Mouse (Mus musculus) forebrain, embryonic 13.5 days (tissue): ENCODE measurements at regions not wholly inside any gene's neighbourhood (a gene's known extent, or its start where the extent isn't known, plus 50 kb on each side); places are given as distances from the start of the nearest gene placed in this dataset.

Source experiments
- ATAC-seq: fragments of 200-750 bp; cut with Nextera tagmentation; 2 replicates; pipeline ENCODE4 v1.8.0; 2017
- H3K27ac ChIP-seq: fragments of 300-500 bp; sonication (generic); 2 replicates; pipeline ENCODE4 v1.5.1; 2015; ENCODE audit warnings: inconsistent platforms, mild to moderate bottlenecking, moderate library complexity
- H3K27me3 ChIP-seq: fragments of 300-500 bp; sonication (generic); 2 replicates; pipeline ENCODE4 v1.6.1; 2015; ENCODE audit warnings: mild to moderate bottlenecking, inconsistent platforms
- H3K36me3 ChIP-seq: fragments of 300-500 bp; sonication (generic); 2 replicates; pipeline ENCODE4 v1.6.1; 2015; ENCODE audit warnings: mild to moderate bottlenecking, inconsistent platforms; ENCODE audit not compliant: poor library complexity, severe bottlenecking
- H3K4me1 ChIP-seq: fragments of 300-500 bp; sonication (generic); 2 replicates; pipeline ENCODE4 v1.6.1; 2015; ENCODE audit warnings: inconsistent platforms
- H3K4me2 ChIP-seq: fragments of 300-500 bp; sonication (generic); 2 replicates; pipeline ENCODE4 v1.6.1; 2015; ENCODE audit warnings: inconsistent platforms, mild to moderate bottlenecking, moderate library complexity
- H3K4me3 ChIP-seq: fragments of 300-500 bp; sonication (generic); 2 replicates; pipeline ENCODE4 v1.5.1; 2015; ENCODE audit warnings: mild to moderate bottlenecking, inconsistent platforms
- H3K9ac ChIP-seq: fragments of 300-500 bp; sonication (generic); 2 replicates; pipeline ENCODE4 v1.6.1; 2015; ENCODE audit warnings: mild to moderate bottlenecking, inconsistent platforms
- H3K9me3 ChIP-seq: fragments of 300-500 bp; sonication (generic); replicated peaks from 2 replicates; pipeline ENCODE4 v1.6.1; 2016; ENCODE audit warnings: inconsistent platforms
- WGBS: fragments of 180-500 bp; shearing (Covaris S2); methylation state at CpG from one replicate; pipeline ENCODE4 v1.1.7; 2015; 5-methylcytosine and 5-hydroxymethylcytosine counted together

GRCm38 (mm10) chr12:95239158-95239779 lies 452.8 kb upstream of the Flrt2 start:
- Histone ChIP-seq H3K27me3 (no peaks in the 10 kb centered on the region), H3K9me3 (no peaks in the 10 kb centered on the region), H3K9ac (no peak overlapping the region), H3K4me2 (no peak overlapping the region), H3K4me1 (no peaks in the 10 kb centered on the region), H3K36me3 (no peaks in the 10 kb centered on the region), H3K27ac (no peak overlapping the region), H3K4me3 (no peak overlapping the region)
- WGBS: 66% methylated on average over 3 of the region's 3 CpGs
- ATAC-seq: no peak

- ATAC-seq: no peak
Measured at GRCm38 (mm10) chr12:95267187-95267586, 424.8 kb upstream of the Flrt2 start.

GRCm38 (mm10) chr12:95305386-95305785 lies 386.6 kb upstream of the Flrt2 start:
- H3K36me3 ChIP-seq: no peaks in the 10 kb centered on the region
- no peak overlapping the region for H3K4me2 ChIP-seq
- H3K4me1 ChIP-seq: no peaks in the 10 kb centered on the region
- no peak overlapping the region for H3K9ac ChIP-seq
- H3K4me3 ChIP-seq: no peak overlapping the region
- no peak overlapping the region for H3K27ac ChIP-seq
- 88% methylated on average over 2 of the region's 2 CpGs for WGBS
- H3K9me3 ChIP-seq: no peaks in the 10 kb centered on the region
- no peaks in the 10 kb centered on the region for H3K27me3 ChIP-seq
- no peak for ATAC-seq

More at GRCm38 (mm10) chr12:95267187-95267586, 424.8 kb upstream of the Flrt2 start:
- H3K9me3 ChIP-seq: no peaks in the 10 kb centered on the region
- H3K27me3 ChIP-seq: no peaks in the 10 kb centered on the region
- H3K4me1 ChIP-seq: no peaks in the 10 kb centered on the region
- WGBS: 67% methylated on average over 3 of the region's 3 CpGs
- H3K27ac ChIP-seq: no peak overlapping the region
- H3K9ac ChIP-seq: no peak overlapping the region
- no peak overlapping the region for H3K4me2 ChIP-seq
- no peak overlapping the region for H3K4me3 ChIP-seq
- no peaks in the 10 kb centered on the region for H3K36me3 ChIP-seq

- Histone ChIP-seq H3K9ac (no peak overlapping the region), H3K27ac (no peak overlapping the region), H3K4me1 (no peaks in the 10 kb centered on the region), H3K4me2 (no peak overlapping the region), H3K27me3 (no peaks in the 10 kb centered on the region), H3K9me3 (no peaks in the 10 kb centered on the region), H3K36me3 (no peaks in the 10 kb centered on the region), H3K4me3 (no peak overlapping the region)
- ATAC-seq: no peak
- WGBS: 93% methylated on average over 2 of the region's 2 CpGs
Measured at GRCm38 (mm10) chr12:95315151-95315750, 376.8 kb upstream of the Flrt2 start.

GRCm38 (mm10) chr12:95316820-95317219 lies 375.2 kb upstream of the Flrt2 start:
- Histone ChIP-seq H3K27me3 (no peaks in the 10 kb centered on the region), H3K27ac (no peak overlapping the region), H3K9me3 (no peaks in the 10 kb centered on the region), H3K4me2 (no peak overlapping the region), H3K36me3 (no peaks in the 10 kb centered on the region), H3K4me1 (no peaks in the 10 kb centered on the region), H3K4me3 (no peak overlapping the region), H3K9ac (no peak overlapping the region)
- WGBS: 59% methylated on average over 1 of the region's 1 CpGs
- ATAC-seq: peak; percentile 55; the same call in 1 of the 2 replicates

- no peak overlapping the region for H3K4me3 ChIP-seq
- H3K4me1 ChIP-seq: no peaks in the 10 kb centered on the region
- H3K9ac ChIP-seq: no peak overlapping the region
- H3K27me3 ChIP-seq: no peaks in the 10 kb centered on the region
- H3K36me3 ChIP-seq: no peaks in the 10 kb centered on the region
- no peak overlapping the region for H3K4me2 ChIP-seq
- H3K27ac ChIP-seq: no peak overlapping the region
- ATAC-seq: 0 out of 2 replicates have a peak, but pooled peaks have one; percentile 38
- no peaks in the 10 kb centered on the region for H3K9me3 ChIP-seq
- WGBS: 60% methylated on average over 3 of the region's 3 CpGs
Measured at GRCm38 (mm10) chr12:95321693-95322092, 370.3 kb upstream of the Flrt2 start.

GRCm38 (mm10) chr12:95329666-95330065 lies 362.4 kb upstream of the Flrt2 start:
- WGBS: 61% methylated on average over 1 of the region's 1 CpGs
- ATAC-seq: no peak
- Histone ChIP-seq H3K4me1 (no peaks in the 10 kb centered on the region), H3K27me3 (no peaks in the 10 kb centered on the region), H3K4me2 (no peak overlapping the region), H3K9me3 (no peaks in the 10 kb centered on the region), H3K9ac (no peak overlapping the region), H3K36me3 (no peaks in the 10 kb centered on the region), H3K27ac (no peak overlapping the region), H3K4me3 (no peak overlapping the region)

GRCm38 (mm10) chr12:95347786-95348185 lies 344.2 kb upstream of the Flrt2 start:
- Histone ChIP-seq H3K27ac (no peak overlapping the region), H3K4me2 (no peak overlapping the region), H3K36me3 (no peaks in the 10 kb centered on the region), H3K9ac (no peak overlapping the region), H3K9me3 (no peaks in the 10 kb centered on the region), H3K27me3 (0 out of 2 replicates have a peak, but pooled peaks cover 3% of the 10 kb centered on the region), H3K4me3 (no peak overlapping the region), H3K4me1 (no peaks in the 10 kb centered on the region)
- WGBS: 91% methylated on average over 5 of the region's 5 CpGs
- ATAC-seq: no peak

- WGBS: 8% methylated on average over 6 of the region's 6 CpGs
- Histone ChIP-seq H3K9me3 (no peaks in the 10 kb centered on the region), H3K4me3 (no peak overlapping the region), H3K27me3 (peaks cover 13% of the 10 kb centered on the region), H3K9ac (no peak overlapping the region), H3K4me1 (peaks cover 4% of the 10 kb centered on the region; the same call in 1 of the 2 replicates), H3K4me2 (no peak overlapping the region), H3K36me3 (no peaks in the 10 kb centered on the region), H3K27ac (no peak overlapping the region)
- no peak for ATAC-seq
Measured at GRCm38 (mm10) chr12:95355151-95355550, 336.9 kb upstream of the Flrt2 start.

- 43% methylated on average over 3 of the region's 3 CpGs for WGBS
- H3K9me3 ChIP-seq: no peaks in the 10 kb centered on the region
Measured at GRCm38 (mm10) chr12:95384248-95384964, 307.6 kb upstream of the Flrt2 start.

GRCm38 (mm10) chr12:95385688-95386087 lies 306.3 kb upstream of the Flrt2 start:
- Histone ChIP-seq H3K9me3 (no peaks in the 10 kb centered on the region), H3K36me3 (no peaks in the 10 kb centered on the region), H3K27me3 (no peaks in the 10 kb centered on the region), H3K27ac (no peak overlapping the region), H3K4me1 (no peaks in the 10 kb centered on the region), H3K4me3 (no peak overlapping the region), H3K9ac (no peak overlapping the region), H3K4me2 (no peak overlapping the region)
- ATAC-seq: no peak
- 48% methylated on average over 3 of the region's 3 CpGs for WGBS

More at GRCm38 (mm10) chr12:95384248-95384964, 307.6 kb upstream of the Flrt2 start:
- Histone ChIP-seq H3K36me3 (no peaks in the 10 kb centered on the region), H3K4me1 (no peaks in the 10 kb centered on the region), H3K9ac (no peak overlapping the region), H3K27ac (no peak overlapping the region), H3K4me3 (no peak overlapping the region), H3K4me2 (no peak overlapping the region), H3K27me3 (no peaks in the 10 kb centered on the region)
- no peak for ATAC-seq

- no peak overlapping the region for H3K4me3 ChIP-seq
- no peaks in the 10 kb centered on the region for H3K27me3 ChIP-seq
- 80% methylated on average over 2 of the region's 2 CpGs for WGBS
- H3K36me3 ChIP-seq: no peaks in the 10 kb centered on the region
- ATAC-seq: peak; percentile 26; the same call in 1 of the 2 replicates
- no peak overlapping the region for H3K9ac ChIP-seq
- no peak overlapping the region for H3K4me2 ChIP-seq
- H3K4me1 ChIP-seq: peaks cover 8% of the 10 kb centered on the region
- no peak overlapping the region for H3K27ac ChIP-seq
- H3K9me3 ChIP-seq: no peaks in the 10 kb centered on the region
Measured at GRCm38 (mm10) chr12:95388185-95388584, 303.8 kb upstream of the Flrt2 start.
